Mouse (Mus musculus): ENCODE data around the gene Nrip1. TPM values are rescaled to one million over a fixed set of nuclear protein-coding genes. Genes with fewer than 3 reads are reported as not detected.
A peak's percentile ranks its signal among the peaks of the same experiment; 100 is the strongest.

Nrip1 gene
- polyA plus RNA-seq, 1 experiment: 2.4 TPM

DNA sequence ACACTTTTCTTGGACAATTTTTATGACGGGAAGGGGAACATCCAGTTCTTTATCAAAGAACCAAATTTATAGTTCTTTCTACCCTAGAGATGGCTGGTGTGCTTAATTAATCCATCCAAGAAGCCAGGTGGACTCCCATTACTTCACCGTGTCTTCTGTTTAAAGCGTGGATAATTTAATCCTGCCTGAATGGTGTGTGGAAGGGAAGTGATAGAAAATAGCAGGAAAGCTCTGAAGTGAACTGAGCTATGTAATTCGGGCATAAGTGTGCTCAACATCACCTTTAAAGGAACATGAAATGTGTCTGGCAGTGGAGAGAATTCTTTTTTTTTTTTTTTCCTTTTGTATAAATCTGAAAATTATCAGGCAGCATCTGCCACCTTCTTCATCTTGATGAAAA lies 12.4 kb upstream of the Nrip1 start:
- H3K79me3 ChIP-seq (ENCODE audit: low read depth): no peaks in the 10 kb centered on the region
- no peak overlapping the region for H3ac ChIP-seq (ENCODE audit: control insufficient read depth, insufficient read length, low read depth)
- no peaks in the 10 kb centered on the region for H3K27me3 ChIP-seq (ENCODE audit: control insufficient read depth, insufficient read depth, insufficient read length)
- H3K36me3 ChIP-seq (ENCODE audit: control insufficient read depth, insufficient read depth): no peaks in the 10 kb centered on the region
- H3K79me2 ChIP-seq (ENCODE audit: control insufficient read depth, insufficient read depth): no peaks in the 10 kb centered on the region
- H3K4me3 ChIP-seq (ENCODE audit: insufficient read depth, poor library complexity, severe bottlenecking): no peak overlapping the region
- TF ChIP-seq MYOD1 (IDR thresholded peaks at IDR 0.05; ENCODE audit: control insufficient read depth, insufficient read length, low read depth) (no peak), MYOG (IDR thresholded peaks at IDR 0.05; ENCODE audit: control insufficient read depth, extremely low read depth, insufficient read length) (no peak), CTCF (IDR thresholded peaks at IDR 0.05; ENCODE audit: control insufficient read depth, insufficient read depth, insufficient read length) (no peak), FOSL1 (IDR thresholded peaks at IDR 0.05; ENCODE audit: insufficient read depth, low read length, poor library complexity, severe bottlenecking) (no peak), CEBPB (IDR thresholded peaks at IDR 0.05; ENCODE audit: low read depth) (no peak), MAX (IDR thresholded peaks at IDR 0.05) (no peak), USF1 (IDR thresholded peaks at IDR 0.05; ENCODE audit: low read depth) (no peak)

GRCm38 (mm10) chr16:76377211-76377610 lies 3.6 kb upstream of the Nrip1 start:
- Histone ChIP-seq H3ac (ENCODE audit: control insufficient read depth, insufficient read length, low read depth) (no peak overlapping the region), H3K36me3 (ENCODE audit: control insufficient read depth, insufficient read depth) (no peaks in the 10 kb centered on the region), H3K79me3 (ENCODE audit: low read depth) (no peaks in the 10 kb centered on the region), H3K27me3 (ENCODE audit: control insufficient read depth, insufficient read depth, insufficient read length) (no peaks in the 10 kb centered on the region), H3K4me3 (ENCODE audit: insufficient read depth, poor library complexity, severe bottlenecking) (no peak overlapping the region), H3K79me2 (ENCODE audit: control insufficient read depth, insufficient read depth) (peaks cover 5% of the 10 kb centered on the region)
- TF ChIP-seq CEBPB (IDR thresholded peaks at IDR 0.05; ENCODE audit: low read depth) (no peak), FOSL1 (IDR thresholded peaks at IDR 0.05; ENCODE audit: insufficient read depth, low read length, poor library complexity, severe bottlenecking) (no peak), CTCF (IDR thresholded peaks at IDR 0.05; ENCODE audit: control insufficient read depth, insufficient read depth, insufficient read length) (no peak), MAX (IDR thresholded peaks at IDR 0.05) (no peak), MYOD1 (IDR thresholded peaks at IDR 0.05; ENCODE audit: control insufficient read depth, insufficient read length, low read depth) (no peak)

GRCm38 (mm10) chr16:76376661-76377060 lies 3.0 kb upstream of the Nrip1 start:
- TF ChIP-seq MYOG (IDR thresholded peaks at IDR 0.05; ENCODE audit: control insufficient read depth, extremely low read depth, insufficient read length): no peak
- TF ChIP-seq CEBPB (IDR thresholded peaks at IDR 0.05; ENCODE audit: low read depth): no peak
- no peak for TF ChIP-seq FOSL1 (IDR thresholded peaks at IDR 0.05; ENCODE audit: insufficient read depth, low read length, poor library complexity, severe bottlenecking)
- no peak for TF ChIP-seq MYOD1 (IDR thresholded peaks at IDR 0.05; ENCODE audit: control insufficient read depth, insufficient read length, low read depth)
- no peak for TF ChIP-seq USF1 (IDR thresholded peaks at IDR 0.05; ENCODE audit: low read depth)
- TF ChIP-seq MAX (IDR thresholded peaks at IDR 0.05): no peak
- no peak for TF ChIP-seq CTCF (IDR thresholded peaks at IDR 0.05; ENCODE audit: control insufficient read depth, insufficient read depth, insufficient read length)
- Histone ChIP-seq H3K79me3 (ENCODE audit: low read depth) (peaks cover 5% of the 10 kb centered on the region), H3ac (ENCODE audit: control insufficient read depth, insufficient read length, low read depth) (no peak overlapping the region), H3K4me3 (ENCODE audit: insufficient read depth, poor library complexity, severe bottlenecking) (no peak overlapping the region), H3K36me3 (ENCODE audit: control insufficient read depth, insufficient read depth) (no peaks in the 10 kb centered on the region), H3K79me2 (ENCODE audit: control insufficient read depth, insufficient read depth) (peaks cover 10% of the 10 kb centered on the region), H3K27me3 (ENCODE audit: control insufficient read depth, insufficient read depth, insufficient read length) (no peaks in the 10 kb centered on the region)

DNA sequence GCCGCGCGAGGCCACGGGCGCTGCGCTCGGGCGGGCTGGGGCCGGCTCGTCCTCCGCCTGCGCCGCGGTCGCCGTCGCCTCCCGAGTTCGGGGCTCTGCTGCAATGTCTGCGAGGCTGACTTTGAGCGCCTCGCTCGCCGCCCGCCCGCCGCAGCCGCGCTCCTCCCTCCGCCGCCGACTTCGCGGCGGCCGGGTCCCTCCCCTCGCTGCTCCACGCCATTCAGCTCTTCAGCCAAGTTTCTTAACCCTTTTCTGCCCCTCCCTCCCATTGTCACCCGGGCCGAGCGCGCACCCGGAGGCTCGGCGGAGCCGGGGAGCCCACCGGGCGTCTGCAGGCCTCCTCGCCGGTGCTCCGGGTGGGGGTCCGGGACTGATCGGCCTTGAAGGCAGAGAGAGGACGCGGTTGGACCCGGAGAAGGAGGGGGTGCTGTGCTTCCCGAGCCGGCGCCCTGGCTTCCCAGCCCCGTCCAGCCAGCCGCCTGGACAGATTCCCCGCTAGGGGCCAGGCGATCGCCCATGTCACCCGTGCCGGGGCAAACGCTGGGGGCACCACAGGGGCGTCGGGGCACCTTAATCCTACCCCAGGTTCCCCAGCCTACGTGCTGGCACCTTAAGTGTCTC lies 576 bp downstream of the Nrip1 start:
- peaks cover 39% of the 10 kb centered on the region for H3K79me3 ChIP-seq (ENCODE audit: low read depth)
- H3K36me3 ChIP-seq (ENCODE audit: control insufficient read depth, insufficient read depth): no peaks in the 10 kb centered on the region
- TF ChIP-seq CTCF (IDR thresholded peaks at IDR 0.05; ENCODE audit: control insufficient read depth, insufficient read depth, insufficient read length): peak; percentile 61
- TF ChIP-seq FOSL1 (IDR thresholded peaks at IDR 0.05; ENCODE audit: insufficient read depth, low read length, poor library complexity, severe bottlenecking): no peak
- no peak for TF ChIP-seq MYOD1 (IDR thresholded peaks at IDR 0.05; ENCODE audit: control insufficient read depth, insufficient read length, low read depth)
- TF ChIP-seq USF1 (IDR thresholded peaks at IDR 0.05; ENCODE audit: low read depth): no peak
- TF ChIP-seq CEBPB (IDR thresholded peaks at IDR 0.05; ENCODE audit: low read depth): no peak
- no peak for TF ChIP-seq MAX (IDR thresholded peaks at IDR 0.05)
- TF ChIP-seq MYOG (IDR thresholded peaks at IDR 0.05; ENCODE audit: control insufficient read depth, extremely low read depth, insufficient read length): no peak
- no peaks in the 10 kb centered on the region for H3K27me3 ChIP-seq (ENCODE audit: control insufficient read depth, insufficient read depth, insufficient read length)
- H3ac ChIP-seq (ENCODE audit: control insufficient read depth, insufficient read length, low read depth): peak overlapping the region; percentile 96
- peaks cover 46% of the 10 kb centered on the region for H3K79me2 ChIP-seq (ENCODE audit: control insufficient read depth, insufficient read depth)
- H3K4me3 ChIP-seq (ENCODE audit: insufficient read depth, poor library complexity, severe bottlenecking): peak overlapping the region; percentile 59

- Histone ChIP-seq H3ac (ENCODE audit: control insufficient read depth, insufficient read length, low read depth) (peak overlapping the region; percentile 96), H3K79me2 (ENCODE audit: control insufficient read depth, insufficient read depth) (peaks cover 54% of the 10 kb centered on the region), H3K4me3 (ENCODE audit: insufficient read depth, poor library complexity, severe bottlenecking) (peak overlapping the region; percentile 59), H3K27me3 (ENCODE audit: control insufficient read depth, insufficient read depth, insufficient read length) (no peaks in the 10 kb centered on the region), H3K79me3 (ENCODE audit: low read depth) (peaks cover 46% of the 10 kb centered on the region), H3K36me3 (ENCODE audit: control insufficient read depth, insufficient read depth) (peaks cover 7% of the 10 kb centered on the region)
- TF ChIP-seq MAX (IDR thresholded peaks at IDR 0.05) (no peak), CTCF (IDR thresholded peaks at IDR 0.05; ENCODE audit: control insufficient read depth, insufficient read depth, insufficient read length) (peak; percentile 49), CEBPB (IDR thresholded peaks at IDR 0.05; ENCODE audit: low read depth) (no peak), USF1 (IDR thresholded peaks at IDR 0.05; ENCODE audit: low read depth) (no peak), FOSL1 (IDR thresholded peaks at IDR 0.05; ENCODE audit: insufficient read depth, low read length, poor library complexity, severe bottlenecking) (no peak)
Measured at GRCm38 (mm10) chr16:76372045-76372940, 1.3 kb downstream of the Nrip1 start.
